Mouse (Mus musculus) liver, embryonic 14.5 days (tissue): Measurements from ENCODE around the gene Pip5k1c. TPM values are rescaled to one million over a fixed set of nuclear protein-coding genes. Genes with fewer than 3 reads are reported as not detected.

Source experiments
- ATAC-seq: fragments of 200-750 bp; cut with Nextera tagmentation; 2 replicates; pipeline ENCODE4 v1.8.0; 2017; ENCODE audit warnings: moderate number of reproducible peaks, mild to moderate bottlenecking, moderate library complexity; ENCODE audit not compliant: insufficient read depth
- DNase-seq, 3 experiments: peaks; one replicate each; pipeline ENCODE4 v3.0.0-alpha.2; 2012 to 2013; ENCODE audit warnings: low read depth in 3 of 3, low spot score in 3 of 3
- H3K27ac ChIP-seq: fragments of 300-500 bp; sonication (generic); 2 replicates; pipeline ENCODE4 v1.5.1; 2014; ENCODE audit warnings: moderate library complexity, mild to moderate bottlenecking, control low read depth, inconsistent platforms
- H3K27me3 ChIP-seq: fragments of 300-500 bp; sonication (generic); 2 replicates; pipeline ENCODE4 v1.6.1; 2014; ENCODE audit warnings: mild to moderate bottlenecking, low read length, moderate library complexity; ENCODE audit not compliant: control insufficient read depth, insufficient read depth
- H3K36me3 ChIP-seq: fragments of 300-500 bp; sonication (generic); replicated peaks from 2 replicates; pipeline ENCODE4 v1.6.1; 2014; ENCODE audit warnings: low read depth; ENCODE audit not compliant: control insufficient read depth, insufficient read depth
- H3K4me1 ChIP-seq, 2 experiments: fragments of 200-500 bp in 1 of 2; fragments of 300-500 bp in 1 of 2; sonication (generic) in 1 of 2; replicated peaks; 2 replicates each; pipeline ENCODE4 v1.6.1; 2012 to 2014; ENCODE audit warnings: antibody characterized with exemption in 1 of 2, inconsistent platforms in 1 of 2, low read length in 1 of 2; ENCODE audit not compliant: control insufficient read depth in 2 of 2, insufficient read depth in 2 of 2
- H3K4me2 ChIP-seq: fragments of 300-500 bp; sonication (generic); 2 replicates; pipeline ENCODE4 v1.6.1; 2014; ENCODE audit warnings: low read depth, mild to moderate bottlenecking, control low read depth, moderate library complexity
- H3K4me3 ChIP-seq, 2 experiments: fragments of 200-500 bp in 1 of 2; fragments of 300-500 bp in 1 of 2; sonication (generic) in 1 of 2; 2 replicates each; pipeline ENCODE4 v1.5.1; 2012 to 2014; ENCODE audit warnings: low read depth in 2 of 2, low read length in 2 of 2, mild to moderate bottlenecking in 2 of 2, control low read depth in 1 of 2, inconsistent platforms in 1 of 2, moderate library complexity in 1 of 2; ENCODE audit not compliant: insufficient read depth in 1 of 2
- H3K9ac ChIP-seq: fragments of 300-500 bp; sonication (generic); replicated peaks from 2 replicates; pipeline ENCODE4 v1.6.1; 2014; ENCODE audit warnings: mild to moderate bottlenecking, control low read depth, moderate library complexity
- H3K9me3 ChIP-seq: fragments of 300-500 bp; sonication (generic); 2 replicates; pipeline ENCODE4 v1.6.1; 2016; ENCODE audit warnings: low read length, mixed read lengths; ENCODE audit not compliant: control insufficient read depth
- CTCF ChIP-seq: IDR thresholded peaks from 2 replicates; pipeline ENCODE4 v1.5.1; 2016; ENCODE audit warnings: antibody characterized with exemption, low read depth, control low read depth
- EP300 ChIP-seq: IDR thresholded peaks from 2 replicates; pipeline ENCODE4 v1.6.1; 2016; ENCODE audit warnings: antibody characterized with exemption, low read depth
- WGBS: fragments of 180-500 bp; shearing (Covaris S2); extraction: QIAGEN DNeasy Blood & Tissue Kit; methylation state at CpG from one replicate; pipeline ENCODE4 v1.1.7; 2014; ENCODE audit not compliant: insufficient replicate concordance; 5-methylcytosine and 5-hydroxymethylcytosine counted together
- polyA plus RNA-seq, 2 experiments: library from polyadenylated mRNA; depleted of rRNA in 1 of 2; stranded (reverse) in 1 of 2; unstranded in 1 of 2; fragments of >200 nt; fragmentation: Nextera tagmentation in 1 of 2; extraction: Ambion mirVana in 1 of 2; gene quantifications; 2 replicates each; pipeline versions ENCODE4 v1.2.1 to v1.2.3; 2012 to 2014

Gene Pip5k1c
- polyA plus RNA-seq, 2 experiments = 10.5 to 12.8 TPM

- Histone ChIP-seq H3K9ac (no peak overlapping the region), H3K9me3 (no peaks in the 10 kb centered on the region), H3K4me2 (no peak overlapping the region), H3K27ac (no peak overlapping the region), H3K36me3 (no peaks in the 10 kb centered on the region), H3K4me3 (no peak overlapping the region), H3K27me3 (no peaks in the 10 kb centered on the region; the same call in 1 of the 2 replicates), H3K4me1 (no peaks in the 10 kb centered on the region)
- WGBS = 69% methylated on average over 11 of the region's 11 CpGs
- TF ChIP-seq CTCF = no peak
- ATAC-seq (no peak), DNase-seq (no peak)
Measured at GRCm38 (mm10) chr10:81334324-81334723, 41.6 kb downstream of the Pip5k1c start.

DNA sequence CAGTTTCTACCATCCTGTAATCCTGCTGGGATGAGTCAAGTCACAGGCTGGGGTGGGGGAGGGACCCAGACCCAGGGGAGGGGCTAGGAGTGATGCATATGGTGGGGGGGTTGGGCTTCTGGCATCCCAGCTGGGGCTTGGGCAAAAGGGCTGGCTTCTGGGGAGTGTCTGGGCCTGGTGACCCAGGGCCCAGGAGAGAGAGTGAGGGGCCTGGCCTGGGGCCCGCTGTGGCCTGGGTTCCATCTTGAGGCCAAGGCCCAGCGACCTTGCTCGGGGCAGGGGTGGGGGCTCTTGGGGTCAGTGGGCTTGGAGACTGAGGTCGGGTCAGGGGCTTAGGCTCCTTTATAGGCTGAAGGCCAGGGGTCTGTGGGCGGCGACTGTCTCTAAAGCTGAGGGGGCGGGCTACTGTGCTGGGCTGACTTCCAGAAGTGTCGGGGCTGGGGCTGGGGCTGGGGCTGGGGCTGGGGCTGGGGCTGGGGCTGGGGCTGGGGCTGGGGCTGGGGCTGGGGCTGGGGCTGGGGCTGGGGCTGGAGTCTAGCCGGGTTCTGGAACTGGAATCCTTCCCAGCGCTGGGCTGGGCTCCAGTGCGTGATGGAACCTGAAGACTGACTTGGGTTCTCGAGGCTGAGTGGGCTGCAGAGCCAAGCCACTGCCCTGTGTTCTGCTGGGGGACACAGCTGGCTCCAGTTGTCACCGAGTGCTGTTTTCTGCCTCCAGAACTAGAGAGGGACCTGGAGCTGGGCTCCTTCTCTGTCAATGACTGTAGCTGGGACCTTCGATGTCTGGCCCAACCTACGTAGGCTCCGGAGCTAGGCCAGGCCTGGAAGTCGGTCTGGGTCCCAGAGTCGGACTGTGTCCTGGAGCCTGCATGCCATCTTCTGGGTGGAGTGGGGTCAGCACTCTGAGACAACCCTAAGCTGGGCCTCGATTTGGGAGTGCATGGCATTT is 42.9 kb downstream of the Pip5k1c start:
- ATAC-seq = no peak
- Histone ChIP-seq H3K4me2 (no peak overlapping the region), H3K4me1 (peaks cover 5% of the 10 kb centered on the region in 2 experiments), H3K27me3 (no peaks in the 10 kb centered on the region; the same call in 1 of the 2 replicates), H3K27ac (no peak overlapping the region), H3K36me3 (no peaks in the 10 kb centered on the region), H3K9me3 (no peaks in the 10 kb centered on the region), H3K4me3 (no peak overlapping the region), H3K9ac (no peak overlapping the region)
- WGBS = 70% methylated on average over 19 of the region's 19 CpGs
- TF ChIP-seq CTCF = no peak
- no peak for TF ChIP-seq EP300
- DNase-seq = no peak

GRCm38 (mm10) chr10:81336558-81336957 is 43.8 kb downstream of the Pip5k1c start:
- Histone ChIP-seq H3K4me1 (peaks cover 8 to 12% of the 10 kb centered on the region in 2 experiments), H3K4me2 (no peak overlapping the region), H3K36me3 (no peaks in the 10 kb centered on the region), H3K9me3 (no peaks in the 10 kb centered on the region), H3K9ac (no peak overlapping the region), H3K27ac (no peak overlapping the region), H3K27me3 (peaks cover 1% of the 10 kb centered on the region), H3K4me3 (no peak overlapping the region)
- TF ChIP-seq CTCF = no peak
- ATAC-seq (no peak), DNase-seq (no peak)
- 75% methylated on average over 4 of the region's 4 CpGs for WGBS

DNA sequence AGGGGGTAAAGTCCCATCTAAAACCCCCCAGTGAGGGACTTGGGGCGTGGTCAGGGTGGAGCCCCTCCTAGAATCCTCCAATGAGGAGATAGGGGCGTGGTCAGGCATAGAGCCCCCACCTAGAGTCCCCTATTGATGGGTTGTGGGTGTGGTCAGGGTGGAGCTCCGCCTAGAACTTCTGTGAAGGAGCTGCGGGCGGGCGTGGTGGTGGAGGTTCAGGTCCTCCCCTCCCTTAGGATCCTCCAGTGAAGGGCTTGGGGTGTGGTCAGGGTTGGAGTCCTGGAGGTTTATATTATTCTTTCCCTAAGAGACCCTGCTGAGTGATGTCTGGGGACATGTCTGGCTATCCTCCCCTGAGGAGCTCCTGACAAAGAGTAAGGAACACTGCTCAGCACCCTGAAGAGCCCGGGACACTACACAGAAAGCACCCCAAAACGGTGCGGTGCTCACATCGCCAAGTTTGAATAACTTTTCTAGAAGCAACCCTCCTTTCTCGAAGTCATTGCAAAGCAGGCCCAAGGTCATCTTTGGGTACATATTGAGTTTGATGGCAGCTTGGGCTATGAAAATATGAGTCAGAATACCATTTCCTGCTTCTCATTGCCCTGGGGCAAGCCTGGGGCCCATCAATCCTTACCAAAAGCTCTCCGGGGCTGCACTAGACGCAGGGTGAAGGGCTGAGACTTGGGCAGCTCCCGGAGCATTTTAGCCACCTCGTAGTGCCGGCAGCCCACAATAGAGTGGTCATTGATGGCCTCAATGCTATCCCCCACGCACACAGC is 48.0 kb downstream of the Pip5k1c start:
- peaks cover 41% of the 10 kb centered on the region for H3K27me3 ChIP-seq
- WGBS = 35% methylated on average over 17 of the region's 17 CpGs
- H3K36me3 ChIP-seq = no peaks in the 10 kb centered on the region
- no peak overlapping the region for H3K9ac ChIP-seq
- H3K4me1 ChIP-seq = peaks cover 8 to 12% of the 10 kb centered on the region in 2 experiments
- ATAC-seq (peak; percentile 50; the same call in 1 of the 2 replicates), DNase-seq (no peak)
- no peak overlapping the region for H3K27ac ChIP-seq
- H3K4me3 ChIP-seq = no peak overlapping the region
- no peak for TF ChIP-seq CTCF
- no peak for TF ChIP-seq EP300
- H3K4me2 ChIP-seq = no peak overlapping the region
- no peaks in the 10 kb centered on the region for H3K9me3 ChIP-seq
